Mouse (Mus musculus): ENCODE results near the gene Aldh3a1. TPM values are rescaled to one million over a fixed set of nuclear protein-coding genes. Genes with fewer than 3 reads are reported as not detected.

Aldh3a1 gene
- total RNA-seq, 2 experiments from 2014 or later: 1.7 TPM

DNA sequence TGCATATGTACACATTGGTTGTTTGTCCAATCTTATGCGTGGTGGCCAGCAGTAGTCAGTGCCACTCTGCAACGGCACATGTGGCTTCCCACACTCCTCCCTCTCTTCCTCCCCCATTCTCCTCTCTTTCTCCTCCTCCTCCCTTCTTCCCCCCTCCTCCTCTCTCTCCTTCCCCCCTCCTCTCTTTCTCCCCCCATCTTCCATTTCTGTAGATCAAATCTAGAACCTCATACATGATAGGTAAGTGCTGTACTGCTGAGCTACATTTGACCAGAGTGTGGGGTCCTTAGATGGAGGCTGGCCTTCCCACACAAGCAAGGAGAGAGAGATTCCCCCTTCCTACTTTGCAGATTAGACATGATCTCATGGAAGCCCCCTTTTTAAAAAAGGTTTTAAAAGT, 14.6 kb upstream of the Aldh3a1 start:
- no peak for DNase-seq
- intact Hi-C loops (cut with DNase I): loop anchor here (1.0 to 10.0 kb wide), 5 partner anchors 38 to 522 kb away; no protein-coding TSS in a partner anchor

GRCm38 (mm10) chr11:61193392-61193791, 13.9 kb upstream of the Aldh3a1 start:
- intact Hi-C loops (cut with DNase I): loop anchor here (1.0 to 10.0 kb wide), 5 partner anchors 37 to 521 kb away; no protein-coding TSS in a partner anchor
- DNase-seq: peak; percentile 87

DNA sequence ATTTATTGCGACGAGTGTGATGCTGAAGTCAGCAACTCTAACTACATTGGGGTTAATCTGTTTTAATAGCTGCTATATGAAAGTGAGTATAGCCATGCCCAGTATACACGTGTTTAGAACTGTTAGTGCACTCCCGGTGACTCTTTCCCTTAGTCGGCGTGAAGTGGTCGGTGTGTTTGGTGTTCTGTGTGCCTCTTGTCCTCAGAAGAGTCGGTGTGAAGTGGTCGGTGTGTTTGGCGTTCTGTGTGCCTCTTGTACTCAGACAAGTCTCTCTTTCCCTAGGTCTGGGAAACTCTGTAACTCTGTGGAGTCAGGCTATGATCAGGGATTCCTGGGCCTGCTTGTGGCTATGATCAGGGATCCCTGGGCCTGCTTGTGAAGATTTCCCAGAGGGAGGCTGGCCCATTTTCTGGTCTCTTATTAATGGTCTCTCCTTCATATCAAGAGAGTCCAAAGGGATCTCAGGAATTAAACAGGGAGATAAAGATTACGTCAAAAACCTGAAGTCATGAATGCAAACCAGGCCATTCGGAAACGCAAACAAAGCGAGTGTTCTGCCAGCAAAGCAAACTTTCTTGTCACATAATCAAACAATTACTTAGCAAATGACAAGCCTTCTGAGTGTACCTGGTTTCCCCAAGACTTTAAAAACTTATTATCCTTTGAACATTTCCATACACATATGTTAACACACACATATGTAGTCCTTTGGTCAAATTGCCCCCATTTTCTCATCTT, 10.6 kb upstream of the Aldh3a1 start:
- DNase-seq: no peak
- intact Hi-C loops (cut with DNase I): loop anchor here (5.0 to 10.0 kb wide), 2 partner anchors 311 to 518 kb away; partner anchors contain the start of gene B9d1

- no peak for DNase-seq
- intact Hi-C loops (cut with DNase I): loop anchor here (5.0 to 10.0 kb wide), 2 partner anchors 309 to 517 kb away; partner anchors contain the start of gene B9d1
These were observed 9.4 kb upstream of the Aldh3a1 start for GRCm38 (mm10) chr11:61197935-61198334.

DNA sequence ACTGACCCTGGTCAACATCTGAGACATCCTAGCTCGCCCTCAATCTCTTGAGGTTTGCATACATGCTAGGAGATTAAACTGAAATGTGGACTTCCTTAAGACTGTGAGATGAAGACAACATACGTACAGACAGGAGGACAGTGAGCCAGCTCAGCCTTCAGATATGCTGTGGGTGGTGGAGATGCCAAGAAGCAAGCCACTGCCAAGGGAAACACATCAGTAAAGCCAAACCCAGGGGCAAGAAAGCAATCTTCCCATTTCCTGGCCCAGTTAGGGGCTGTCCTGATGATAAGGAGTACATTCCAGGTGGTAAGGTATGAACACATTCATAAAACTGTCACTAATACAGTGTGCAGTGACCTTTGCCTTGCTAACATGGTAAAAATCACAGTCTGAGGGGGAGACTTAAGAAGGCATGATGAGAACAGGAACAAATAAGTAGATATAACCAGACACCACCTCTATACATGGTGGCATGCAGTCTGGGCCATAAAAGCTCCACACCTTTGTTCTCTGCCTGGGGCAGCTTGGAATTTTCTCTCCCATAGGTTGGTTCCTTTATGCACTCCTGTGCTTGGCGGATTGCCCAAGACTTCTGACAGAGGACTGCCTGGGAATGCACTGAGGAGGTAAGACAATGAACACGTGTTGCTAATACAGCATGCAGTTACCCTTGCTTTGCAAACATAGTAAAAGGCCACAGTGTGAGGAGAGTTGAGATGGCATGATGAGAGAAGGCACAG, 7.5 kb upstream of the Aldh3a1 start:
- DNase-seq: no peak
- intact Hi-C loops (cut with DNase I): loop anchor here (5.0 to 10.0 kb wide), 2 partner anchors 308 to 515 kb away; partner anchors contain the start of gene B9d1

DNA sequence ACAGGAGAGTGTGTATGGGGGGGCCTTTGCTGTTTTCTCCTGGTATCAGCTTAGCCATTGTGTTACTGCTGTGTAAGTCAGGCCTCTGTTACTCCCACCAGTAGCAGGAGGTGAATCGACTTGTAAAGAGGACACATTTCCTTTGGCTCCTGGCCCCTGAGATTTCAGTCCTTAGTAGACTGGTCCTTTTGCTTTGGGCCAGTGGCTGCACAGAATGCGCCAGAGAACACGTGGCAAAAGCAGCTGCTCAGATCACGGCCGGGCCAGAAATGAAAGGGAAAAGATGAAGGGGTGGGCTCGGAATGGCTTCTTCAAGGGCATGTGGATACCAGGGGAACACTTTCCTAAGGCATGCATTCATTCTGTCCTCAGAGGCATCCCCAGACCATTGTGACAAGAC, 5.2 kb upstream of the Aldh3a1 start:
- intact Hi-C loops (cut with DNase I): no loop called here
- no peak for DNase-seq

- intact Hi-C loops (cut with DNase I): no loop called here
- no peak for DNase-seq
These were observed 4.5 kb upstream of the Aldh3a1 start for GRCm38 (mm10) chr11:61202810-61203209.

DNA sequence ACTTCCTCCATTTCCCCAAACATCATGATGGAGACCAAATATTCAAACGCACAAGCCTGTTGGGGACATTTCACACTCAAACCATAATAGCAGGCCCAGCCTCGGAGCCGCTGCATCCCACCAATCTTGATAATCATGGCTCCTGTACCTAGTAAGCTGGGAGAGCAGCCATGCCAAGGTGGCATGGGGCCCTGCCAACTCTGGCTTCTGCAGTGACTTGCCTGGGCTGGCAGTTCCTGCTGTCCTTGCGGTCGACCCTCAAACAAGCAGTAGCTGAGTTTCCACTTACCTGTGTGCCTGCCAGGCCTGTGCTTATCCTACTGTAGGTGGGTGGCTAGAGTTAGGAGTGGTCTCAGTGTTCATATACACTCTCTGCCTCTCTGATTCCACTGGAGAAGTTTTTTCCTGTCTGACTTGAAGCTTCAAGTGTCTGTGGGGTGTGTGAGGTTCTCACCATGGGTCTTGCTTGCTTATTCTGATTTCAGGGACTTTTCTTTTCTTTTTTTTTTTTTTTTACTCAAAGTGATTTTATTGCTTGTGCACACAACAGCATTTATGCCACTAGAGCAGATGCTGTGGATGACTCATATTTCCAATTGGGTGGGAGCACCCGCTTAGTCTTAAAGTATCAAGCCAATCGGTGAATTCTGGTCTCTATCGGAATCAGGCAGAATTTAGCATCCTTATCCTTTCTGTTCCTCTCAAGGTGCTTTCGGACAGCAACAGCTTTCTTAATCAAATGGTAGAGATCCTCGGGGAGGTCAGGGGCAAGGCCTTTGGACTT, 2.0 kb upstream of the Aldh3a1 start:
- intact Hi-C loops (cut with DNase I): no loop called here
- DNase-seq: no peak

GRCm38 (mm10) chr11:61206136-61206535, 1.2 kb upstream of the Aldh3a1 start:
- no peak for DNase-seq
- intact Hi-C loops (cut with DNase I): no loop called here

- intact Hi-C loops (cut with DNase I): no loop called here
- DNase-seq: peak; percentile 19 to 34
These were observed 979 bp downstream of the Aldh3a1 start for GRCm38 (mm10) chr11:61208316-61208715.

DNA sequence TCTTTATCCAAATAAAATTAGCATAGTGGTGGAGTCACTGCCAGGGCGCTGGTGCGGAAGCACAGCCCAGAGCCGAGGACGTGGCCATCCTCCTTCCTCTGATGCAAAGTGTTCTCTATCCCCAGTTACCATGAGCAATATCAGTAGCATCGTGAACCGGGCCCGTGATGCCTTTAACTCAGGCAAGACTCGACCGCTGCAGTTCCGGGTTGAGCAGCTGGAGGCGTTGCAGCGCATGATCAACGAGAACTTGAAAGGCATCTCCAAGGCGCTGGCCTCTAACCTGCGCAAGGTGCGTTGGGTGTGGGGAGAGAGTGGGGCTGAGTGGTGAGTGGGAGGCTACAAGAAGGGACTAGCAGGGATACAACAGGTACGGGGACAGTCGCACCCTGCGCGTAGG, 4.8 kb downstream of the Aldh3a1 start:
- intact Hi-C loops (cut with DNase I): no loop called here
- DNase-seq: no peak

DNA sequence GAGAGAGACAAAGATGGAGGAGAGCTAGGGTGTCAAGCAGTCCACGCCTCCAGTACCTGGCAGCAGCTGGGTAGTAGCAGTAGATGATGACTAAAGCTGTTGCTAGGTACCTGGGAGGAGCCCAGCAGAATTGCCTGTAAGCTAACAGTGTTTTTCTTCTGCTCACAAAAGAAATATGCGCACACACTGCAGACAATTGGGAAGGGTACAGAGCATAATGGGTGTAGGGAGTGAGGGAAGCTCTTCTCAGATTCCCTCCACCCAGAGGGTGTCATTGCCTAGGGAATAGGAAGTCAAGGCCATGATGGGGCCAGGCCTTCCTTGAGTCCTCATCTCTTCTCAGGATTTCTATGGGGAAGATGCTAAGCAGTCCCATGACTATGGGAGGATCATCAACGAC, 8.6 kb downstream of the Aldh3a1 start:
- intact Hi-C loops (cut with DNase I): no loop called here
- DNase-seq: no peak

GRCm38 (mm10) chr11:61220156-61220881, 13.0 kb downstream of the Aldh3a1 start:
- intact Hi-C loops (cut with DNase I): no loop called here
- no peak for DNase-seq

GRCm38 (mm10) chr11:61222007-61222406, 14.7 kb downstream of the Aldh3a1 start:
- intact Hi-C loops (cut with DNase I): no loop called here
- DNase-seq: no peak

DNA sequence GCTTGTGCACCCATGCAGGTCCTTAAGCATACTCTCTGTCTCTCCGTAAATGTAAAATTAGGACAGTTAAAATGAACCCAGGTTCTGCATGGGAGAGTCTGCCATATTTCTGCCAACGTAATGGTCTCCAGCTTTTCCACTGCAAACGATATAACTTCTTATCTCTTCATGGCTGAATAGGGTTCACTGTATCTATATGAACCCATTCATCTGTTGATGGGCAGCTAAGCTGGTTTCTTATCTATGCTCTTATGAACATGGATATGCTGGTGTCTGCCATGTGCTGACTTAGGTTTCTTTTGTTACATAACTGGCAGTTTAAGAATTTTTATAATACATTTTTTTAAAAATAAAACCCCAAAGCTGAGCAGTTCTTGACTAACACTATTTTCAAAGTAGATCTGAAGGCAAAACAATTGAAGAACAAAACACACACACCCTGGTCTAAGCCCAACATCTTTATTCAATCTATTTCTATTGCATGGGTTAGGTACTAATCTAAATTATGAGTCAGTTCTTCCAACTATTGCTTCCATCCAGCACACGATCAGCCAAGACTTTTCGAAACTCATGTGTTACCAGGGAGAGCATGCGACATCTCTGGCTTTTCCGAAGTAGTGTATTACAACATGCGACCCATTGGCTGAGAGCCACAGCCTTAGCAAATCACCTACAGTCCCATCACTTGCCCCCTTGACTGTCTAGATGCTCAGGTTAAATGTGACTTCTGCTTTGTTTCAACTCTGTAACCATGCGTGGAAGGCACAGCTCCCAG, 15.8 kb downstream of the Aldh3a1 start:
- intact Hi-C loops (cut with DNase I): no loop called here
- DNase-seq: peak in 1 of 2 experiments; percentile 33

GRCm38 (mm10) chr11:61224234-61224744, 17.0 kb downstream of the Aldh3a1 start:
- intact Hi-C loops (cut with DNase I): no loop called here
- DNase-seq: no peak

- intact Hi-C loops (cut with DNase I): no loop called here
- DNase-seq: no peak
These were observed 17.6 kb downstream of the Aldh3a1 start for GRCm38 (mm10) chr11:61224907-61225306.

- no peak for DNase-seq
- intact Hi-C loops (cut with DNase I): no loop called here
These were observed 18.2 kb downstream of the Aldh3a1 start for GRCm38 (mm10) chr11:61225511-61225910.

GRCm38 (mm10) chr11:61225941-61226412, 18.6 kb downstream of the Aldh3a1 start:
- intact Hi-C loops (cut with DNase I): no loop called here
- DNase-seq: peak; percentile 60 to 72
